Mouse (Mus musculus) ES-E14 (cell line): ENCODE measurements around the gene Mbtd1.

Experiments used
- CHD2 ChIP-seq: IDR thresholded peaks from 2 replicates; pipeline ENCODE4 v1.6.1; 2014; ENCODE audit warnings: mild to moderate bottlenecking, low read depth, low read length, inconsistent platforms
- HCFC1 ChIP-seq: IDR thresholded peaks from 2 replicates; pipeline ENCODE4 v1.6.1; 2012; ENCODE audit warnings: low read length, inconsistent platforms, borderline replicate concordance; ENCODE audit not compliant: insufficient read depth
- ZC3H11A ChIP-seq: IDR thresholded peaks from 2 replicates; pipeline ENCODE4 v1.6.1; 2012; ENCODE audit warnings: low read depth, mild to moderate bottlenecking, inconsistent platforms, low read length, borderline replicate concordance
- ZNF384 ChIP-seq: IDR thresholded peaks from 2 replicates; pipeline ENCODE4 v1.6.1; 2012; ENCODE audit warnings: low read depth, low read length, inconsistent platforms

- no peak for TF ChIP-seq ZC3H11A
- no peak for TF ChIP-seq ZNF384
- TF ChIP-seq CHD2: no peak
- TF ChIP-seq HCFC1: no peak
Measured at GRCm38 (mm10) chr11:93987026-93987425, 101.4 kb downstream of the Mbtd1 start.
